Mouse (Mus musculus) liver (tissue): Measurements from ENCODE around the gene 4921524J17Rik.
A peak's percentile ranks its signal among the peaks of the same experiment; 100 is the strongest.

ENCODE experiments used
- DNase-seq: peaks from one replicate; pipeline ENCODE4 v3.0.0-alpha.2; 2020; ENCODE audit warnings: mixed read lengths

4921524J17Rik gene

DNA sequence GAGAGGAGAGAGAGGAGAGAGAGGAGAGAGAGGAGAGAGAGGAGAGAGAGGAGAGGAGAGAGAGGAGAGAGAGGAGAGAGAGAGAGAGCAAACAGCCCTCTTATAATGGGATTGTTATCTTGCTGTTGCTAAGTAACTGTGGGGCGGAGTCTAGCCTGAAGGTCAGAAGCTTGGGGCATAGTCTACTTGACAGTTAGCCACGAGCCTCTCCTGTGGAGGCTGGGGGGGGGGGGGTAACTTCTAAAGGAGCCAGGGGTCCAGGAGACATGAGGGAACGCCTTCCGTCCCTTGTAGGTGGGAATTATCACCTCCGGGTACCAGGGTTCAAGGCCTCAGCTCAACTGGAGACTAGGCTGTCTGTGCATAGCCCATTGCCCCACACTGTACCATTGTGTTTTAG lies 3.1 kb upstream of the 4921524J17Rik start:
- peak; percentile 59 for DNase-seq

DNA sequence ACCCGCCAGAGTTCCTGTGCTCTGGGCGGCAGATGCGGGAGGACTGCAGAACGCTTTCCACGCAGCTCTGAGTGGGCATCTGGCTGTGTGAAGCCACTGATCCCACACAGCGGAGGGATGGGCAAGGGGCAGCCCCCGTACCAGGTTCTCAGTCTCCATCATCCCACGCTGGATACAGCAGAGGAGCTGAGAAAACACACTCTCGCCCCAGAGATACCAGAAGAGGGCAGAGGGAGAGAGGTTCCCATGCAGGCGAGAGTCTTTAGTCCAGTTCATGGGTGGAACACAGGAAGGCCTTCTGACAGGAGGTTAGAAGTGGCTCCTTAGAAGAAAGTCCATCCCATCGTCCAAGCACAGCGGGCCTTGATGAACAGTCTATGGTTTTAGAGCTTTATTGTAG lies 2.2 kb upstream of the 4921524J17Rik start:
- DNase-seq: no peak

DNA sequence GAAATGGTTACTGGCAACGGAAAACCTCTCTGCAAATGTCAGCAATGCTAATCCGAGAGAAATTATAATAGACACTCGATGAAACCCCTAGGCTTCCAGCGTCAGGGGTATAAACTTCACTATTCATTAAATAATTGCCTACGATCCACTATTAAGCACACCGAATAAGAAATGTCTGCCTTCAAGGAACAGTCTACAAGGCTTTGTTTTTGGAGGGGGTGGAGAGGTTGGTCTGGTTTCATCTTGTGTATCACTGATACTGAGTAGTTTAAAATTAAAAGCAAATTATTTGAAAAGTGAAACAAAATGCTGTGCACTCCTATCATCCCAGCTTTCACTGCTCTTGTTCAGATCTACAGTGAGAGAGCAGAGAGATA lies 372 bp upstream of the 4921524J17Rik start:
- no peak for DNase-seq

- DNase-seq: no peak
Observed at GRCm38 (mm10) chr8:85431281-85432167, 1.1 kb downstream of the 4921524J17Rik start.

DNA sequence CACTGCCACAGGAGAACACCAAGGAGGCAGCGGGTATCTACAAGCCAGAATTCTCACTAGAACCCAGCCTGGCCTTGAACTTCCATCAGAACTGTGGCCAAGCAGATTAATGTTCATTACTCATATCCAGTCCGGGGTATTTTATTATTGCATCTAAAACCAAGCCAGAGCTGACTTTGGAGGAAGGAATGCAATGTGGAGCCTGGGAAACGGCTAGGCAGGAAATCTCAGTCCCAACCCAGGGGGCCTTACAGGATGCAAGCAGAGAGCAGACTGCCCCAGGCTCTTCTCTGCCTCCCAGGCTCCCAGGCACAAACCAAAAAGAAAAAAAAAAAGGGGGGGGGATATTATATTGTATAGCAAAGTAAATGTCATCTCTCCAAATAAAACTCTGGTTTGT lies 1.8 kb downstream of the 4921524J17Rik start:
- DNase-seq: no peak

- DNase-seq: peak; percentile 28
Observed at GRCm38 (mm10) chr8:85429219-85429618, 3.4 kb downstream of the 4921524J17Rik start.

DNA sequence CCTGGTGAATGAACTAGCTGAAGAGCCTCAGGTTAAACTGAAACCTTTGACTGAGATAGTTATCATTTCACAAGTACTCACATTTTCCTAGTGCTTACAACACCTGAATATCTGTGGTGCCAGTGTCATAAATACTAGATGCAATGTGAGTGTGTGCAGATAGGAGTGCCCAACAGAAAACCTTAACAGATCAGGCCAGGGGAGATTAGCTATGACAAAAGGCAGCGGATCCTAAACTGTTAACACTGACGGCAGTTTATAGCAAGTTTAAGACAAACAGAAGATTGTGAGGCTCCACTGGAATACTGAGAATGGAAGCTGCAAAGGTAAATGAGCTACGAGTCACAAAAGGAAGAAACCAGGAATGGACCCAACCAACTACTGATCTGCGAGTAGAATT lies 5.6 kb downstream of the 4921524J17Rik start:
- DNase-seq: no peak

DNA sequence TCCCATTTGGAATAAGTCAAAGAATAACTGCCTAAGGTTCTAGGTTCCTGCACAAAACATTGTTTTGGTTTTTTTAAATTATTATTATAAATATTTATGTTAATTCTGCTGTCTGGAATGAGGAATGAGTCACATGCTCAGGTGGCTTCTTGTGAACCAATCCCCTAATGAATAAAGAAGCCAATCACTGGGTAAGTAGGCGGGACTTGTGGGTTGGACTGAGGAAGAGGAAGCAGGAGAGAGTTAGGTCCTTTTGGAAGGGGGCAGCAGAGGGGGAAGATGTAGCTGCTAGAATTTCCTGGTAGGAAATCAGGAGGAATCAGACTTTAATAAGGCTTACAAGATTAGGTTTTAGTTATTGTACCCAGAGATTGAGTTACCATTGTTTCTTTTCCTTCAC lies 11.3 kb downstream of the 4921524J17Rik start:
- no peak for DNase-seq

- DNase-seq: no peak
Observed at GRCm38 (mm10) chr8:85408526-85408925, 24.1 kb downstream of the 4921524J17Rik start.

DNA sequence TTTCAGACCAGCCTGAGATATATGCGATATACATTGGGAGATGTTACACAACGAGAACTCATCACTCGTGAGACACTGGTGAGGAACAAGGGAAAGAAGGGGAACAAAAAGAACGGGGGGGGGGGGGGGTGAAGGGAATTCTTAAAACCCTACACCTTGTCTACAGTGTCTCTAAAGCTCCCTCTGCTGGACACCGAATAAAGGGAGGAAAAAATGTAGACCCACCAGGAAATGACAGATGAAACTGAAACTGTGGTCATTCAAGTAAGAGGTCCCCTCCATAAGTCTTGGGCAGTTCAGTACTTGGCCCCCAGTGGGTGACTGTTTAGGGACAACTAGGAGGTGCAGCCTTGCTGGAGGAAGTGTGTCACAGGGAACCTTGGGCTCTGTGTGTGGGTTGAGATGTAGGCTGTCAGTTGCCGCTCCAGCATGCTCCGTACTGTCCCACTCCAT lies 24.6 kb downstream of the 4921524J17Rik start:
- DNase-seq: peak; percentile 30

GRCm38 (mm10) chr8:85405961-85406360 lies 26.7 kb downstream of the 4921524J17Rik start:
- no peak for DNase-seq

GRCm38 (mm10) chr8:85405418-85405817 lies 27.2 kb downstream of the 4921524J17Rik start:
- DNase-seq: no peak

DNA sequence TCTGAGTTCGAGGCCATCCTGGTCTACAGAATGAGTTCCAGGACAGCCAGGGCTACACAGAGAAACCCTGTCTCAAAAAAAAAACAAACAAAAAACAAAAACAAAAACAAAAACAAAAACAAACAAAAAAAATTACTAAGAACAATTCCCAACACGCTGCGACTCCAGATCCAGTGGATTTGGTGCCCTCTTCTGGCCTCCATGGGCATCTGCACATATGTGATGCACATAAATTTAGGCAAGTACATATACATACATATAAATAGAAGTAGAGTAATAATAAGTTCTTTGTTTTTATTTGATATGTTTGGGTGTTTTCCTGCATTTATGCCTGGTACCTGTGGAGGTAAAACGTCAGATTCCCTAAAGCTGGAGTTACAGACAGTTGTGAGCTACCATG lies 34.1 kb downstream of the 4921524J17Rik start:
- no peak for DNase-seq

GRCm38 (mm10) chr8:85397508-85397907 lies 35.1 kb downstream of the 4921524J17Rik start:
- peak; percentile 85 for DNase-seq

DNA sequence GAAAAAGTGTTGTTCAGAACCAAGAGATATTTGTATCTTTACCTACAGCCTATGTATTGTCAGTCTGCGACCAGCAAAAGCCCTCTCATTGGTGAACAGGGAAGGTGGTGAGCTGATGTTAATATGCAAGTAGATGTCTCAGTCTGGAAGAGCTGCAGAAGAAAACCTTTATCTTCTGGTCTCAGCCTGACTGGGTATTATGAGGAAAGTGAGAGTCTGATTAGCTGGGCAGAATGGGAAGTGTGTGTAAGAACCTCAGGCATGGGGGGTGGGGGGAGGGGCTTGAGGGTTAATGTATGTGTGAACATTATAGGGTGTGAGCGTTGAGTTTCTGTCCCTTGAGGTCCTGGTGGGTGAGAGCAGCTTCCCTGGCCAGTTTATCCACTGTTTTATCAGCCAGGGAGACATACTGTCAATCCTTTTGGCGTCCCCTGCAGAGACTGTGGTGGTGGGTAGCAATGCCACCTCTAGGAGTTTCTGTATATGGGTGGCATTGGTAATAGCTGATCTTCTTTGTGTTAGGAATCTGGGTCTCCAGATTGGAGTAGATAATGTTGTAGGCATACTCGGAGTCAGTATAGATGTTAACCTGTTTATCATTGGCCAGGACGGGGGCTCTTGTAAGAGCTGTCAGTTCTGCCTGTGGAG lies 36.1 kb downstream of the 4921524J17Rik start:
- peak; percentile 51 for DNase-seq

GRCm38 (mm10) chr8:85395681-85396431 lies 36.8 kb downstream of the 4921524J17Rik start:
- DNase-seq: no peak

GRCm38 (mm10) chr8:85395017-85395416 lies 37.6 kb downstream of the 4921524J17Rik start:
- no peak for DNase-seq

DNA sequence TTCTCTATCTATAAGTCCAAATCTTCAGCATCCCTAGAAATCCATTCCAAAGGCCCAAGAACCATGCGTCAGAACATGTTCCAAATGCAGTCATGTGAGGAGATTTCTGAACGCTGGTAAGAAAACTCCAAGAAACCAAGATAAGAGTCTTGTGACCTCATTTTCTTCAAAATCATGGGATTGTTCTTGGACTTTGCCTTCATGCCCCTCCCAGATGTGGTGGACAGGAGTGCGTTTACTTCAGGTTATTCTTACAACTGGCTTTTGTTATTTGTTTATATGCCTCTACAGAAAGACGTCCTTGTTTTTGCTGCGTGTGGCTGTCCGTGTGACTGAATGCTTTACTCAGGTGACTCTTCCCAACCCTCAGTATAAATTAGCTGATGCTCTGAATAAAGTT lies 39.4 kb downstream of the 4921524J17Rik start:
- no peak for DNase-seq

DNA sequence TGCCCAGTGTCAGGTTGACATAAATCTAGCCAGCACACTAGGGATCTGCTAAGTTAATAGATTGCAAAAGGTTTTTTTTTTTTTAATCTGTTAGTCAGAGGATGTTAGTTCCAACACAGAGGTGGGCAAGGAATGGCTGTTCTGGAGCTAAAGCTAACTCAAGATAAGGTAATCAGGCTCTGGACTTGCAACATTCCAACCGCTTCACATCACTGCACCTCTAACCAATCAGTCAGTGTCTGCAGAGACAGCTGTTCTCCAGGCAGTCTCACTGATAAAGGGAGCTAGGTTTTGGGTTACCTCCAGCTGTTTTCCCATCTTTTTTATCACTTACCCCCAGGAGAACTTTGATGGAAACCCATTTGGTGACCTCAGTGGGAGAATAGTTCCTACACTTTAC lies 41.2 kb downstream of the 4921524J17Rik start:
- no peak for DNase-seq

DNA sequence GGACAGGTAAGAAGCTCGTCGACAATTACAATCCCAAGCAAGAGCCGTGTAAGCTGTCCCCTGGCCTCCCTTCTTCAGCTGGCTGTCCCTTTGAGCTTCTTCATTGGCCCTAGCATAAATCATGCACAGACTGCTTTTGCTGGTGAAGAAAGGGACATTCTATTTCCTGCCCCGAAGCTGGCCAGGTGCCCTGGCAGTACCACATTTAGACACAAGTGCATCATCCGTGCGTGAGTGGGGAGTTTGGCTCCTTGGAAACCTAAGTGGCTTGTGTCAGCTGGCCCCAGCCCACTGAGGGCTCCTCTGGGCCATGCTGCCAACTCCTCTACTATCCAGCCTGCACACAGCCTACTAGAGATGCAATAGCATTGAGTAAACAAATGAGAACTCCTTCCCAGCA lies 46.4 kb downstream of the 4921524J17Rik start, which contains the start of gene Mylk3:
Mylk3 (minus strand) TSS at position 141 of the 400 bp plus-strand sequence.
- no peak for DNase-seq

GRCm38 (mm10) chr8:85381926-85382325 lies 50.7 kb downstream of the 4921524J17Rik start:
- DNase-seq: peak; percentile 74

- DNase-seq: peak; percentile 92
Observed at GRCm38 (mm10) chr8:85380824-85381209, 51.8 kb downstream of the 4921524J17Rik start.

DNA sequence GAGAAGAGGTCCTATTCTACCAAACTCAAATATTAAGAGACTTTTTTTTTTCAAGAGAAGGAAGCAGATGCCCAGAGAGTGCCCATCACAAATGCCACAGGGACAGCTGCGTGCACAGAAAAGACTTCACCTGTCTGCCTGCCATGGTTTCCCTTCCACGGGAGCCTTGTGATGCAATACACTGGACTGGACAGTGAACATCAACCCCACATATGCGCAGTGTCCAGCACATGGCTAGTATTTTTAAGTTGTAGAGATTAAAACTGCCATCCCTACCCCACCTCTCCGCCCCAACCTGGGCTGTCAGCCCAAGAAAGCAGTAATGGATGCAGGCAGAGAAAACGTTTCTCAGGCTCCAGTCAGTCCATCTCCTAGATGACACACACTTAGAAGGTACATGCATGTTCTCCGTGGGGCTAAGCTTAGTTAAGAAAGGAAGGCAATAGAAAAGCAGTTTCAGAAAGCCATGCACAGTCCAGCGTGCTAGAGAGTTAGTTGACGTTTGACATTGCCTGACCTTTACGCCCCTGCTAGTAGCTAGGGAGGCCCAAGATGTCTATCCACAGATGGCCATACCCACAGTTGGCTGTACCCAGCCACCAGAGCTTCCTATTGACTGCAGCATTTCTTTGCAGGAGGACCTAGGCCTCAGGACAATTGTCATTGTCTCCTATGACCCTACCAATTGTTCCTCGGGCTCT lies 52.4 kb downstream of the 4921524J17Rik start:
- peak; percentile 47 for DNase-seq
